Mouse (Mus musculus): Measurements from ENCODE around the gene En2.

DNA sequence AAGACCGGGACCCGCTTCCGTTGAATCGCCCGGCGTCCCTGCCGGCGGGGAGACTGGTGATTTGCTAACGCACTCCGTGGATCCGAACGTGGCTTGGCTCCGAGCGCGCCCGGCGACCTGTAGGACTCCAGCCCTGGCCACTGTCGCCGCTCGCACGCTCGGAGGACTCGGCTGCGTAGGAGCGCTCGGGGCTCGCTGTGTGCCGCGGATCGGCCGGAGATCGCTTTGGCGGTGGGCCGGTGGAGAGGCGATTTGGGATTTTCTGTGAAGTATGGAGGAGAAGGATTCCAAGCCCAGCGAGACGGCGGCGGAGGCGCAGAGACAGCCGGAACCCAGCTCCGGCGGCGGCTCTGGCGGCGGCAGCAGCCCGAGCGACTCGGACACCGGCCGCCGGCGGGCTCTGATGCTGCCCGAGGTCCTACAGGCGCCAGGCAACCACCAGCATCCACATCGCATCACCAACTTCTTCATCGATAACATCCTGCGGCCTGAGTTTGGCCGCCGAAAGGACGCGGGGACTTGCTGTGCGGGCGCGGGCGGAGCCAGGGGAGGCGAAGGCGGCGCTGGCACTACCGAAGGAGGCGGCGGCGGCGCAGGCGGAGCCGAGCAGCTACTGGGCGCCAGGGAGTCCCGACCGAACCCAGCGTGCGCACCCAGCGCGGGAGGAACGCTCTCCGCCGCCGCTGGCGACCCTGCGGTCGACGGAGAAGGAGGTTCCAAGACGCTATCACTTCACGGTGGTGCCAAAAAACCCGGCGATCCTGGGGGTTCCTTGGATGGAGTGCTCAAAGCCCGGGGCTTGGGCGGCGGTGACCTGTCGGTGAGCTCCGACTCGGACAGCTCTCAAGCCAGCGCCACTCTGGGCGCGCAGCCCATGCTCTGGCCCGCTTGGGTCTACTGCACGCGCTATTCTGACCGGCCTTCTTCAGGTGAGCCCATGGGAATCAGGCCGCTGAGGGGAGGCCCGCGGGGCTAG is 1.1 kb downstream of the En2 start:
- TF ChIP-seq POLR2A (IDR thresholded peaks at IDR 0.05; ENCODE audit: insufficient read depth, low read depth, low read length), result no peak
- TF ChIP-seq CTCF (IDR thresholded peaks at IDR 0.05), result no peak
- no peak for TF ChIP-seq EP300 (IDR thresholded peaks at IDR 0.05; ENCODE audit: insufficient read depth, low read depth, low read length)
